Mouse (Mus musculus) erythroblast, embryonic 14.5 days (primary cell): ENCODE data around the gene Ercc8. TPM values are rescaled to one million over a fixed set of nuclear protein-coding genes. Genes with fewer than 3 reads are reported as not detected.

Experiments
- H3K27me3 ChIP-seq: 2 replicates; pipeline ENCODE4 v1.6.1; 2012; ENCODE audit warnings: inconsistent platforms; ENCODE audit not compliant: control insufficient read depth
- H3K36me3 ChIP-seq: 2 replicates; pipeline ENCODE4 v1.6.1; 2012; ENCODE audit warnings: mild to moderate bottlenecking, inconsistent platforms; ENCODE audit not compliant: control insufficient read depth
- H3K4me1 ChIP-seq: 2 replicates; pipeline ENCODE4 v1.6.1; 2012; ENCODE audit warnings: inconsistent platforms; ENCODE audit not compliant: control insufficient read depth
- H3K4me3 ChIP-seq: replicated peaks from 2 replicates; pipeline ENCODE3; 2012; ENCODE audit warnings: moderate library complexity, mild to moderate bottlenecking, inconsistent platforms
- H3K9me3 ChIP-seq: 2 replicates; pipeline ENCODE4 v1.6.1; 2012; ENCODE audit warnings: low read length, inconsistent platforms, mixed read lengths; ENCODE audit not compliant: control insufficient read depth
- GATA1 ChIP-seq: IDR thresholded peaks from 2 replicates; pipeline ENCODE4 v1.6.1; 2012; ENCODE audit warnings: low read length, inconsistent platforms, mixed read lengths
- TAL1 ChIP-seq: IDR thresholded peaks from 3 replicates; pipeline ENCODE4 v1.6.1; 2012; ENCODE audit warnings: low read length, inconsistent platforms, mixed read lengths
- polyA plus RNA-seq: library from polyadenylated mRNA; stranded (reverse); fragments of >175 nt; gene quantifications from 2 replicates; pipeline ENCODE4 v1.2.3, GENCODE M21; 2012

Gene Ercc8
- polyA plus RNA-seq, 1 experiment = 0.19 TPM

DNA sequence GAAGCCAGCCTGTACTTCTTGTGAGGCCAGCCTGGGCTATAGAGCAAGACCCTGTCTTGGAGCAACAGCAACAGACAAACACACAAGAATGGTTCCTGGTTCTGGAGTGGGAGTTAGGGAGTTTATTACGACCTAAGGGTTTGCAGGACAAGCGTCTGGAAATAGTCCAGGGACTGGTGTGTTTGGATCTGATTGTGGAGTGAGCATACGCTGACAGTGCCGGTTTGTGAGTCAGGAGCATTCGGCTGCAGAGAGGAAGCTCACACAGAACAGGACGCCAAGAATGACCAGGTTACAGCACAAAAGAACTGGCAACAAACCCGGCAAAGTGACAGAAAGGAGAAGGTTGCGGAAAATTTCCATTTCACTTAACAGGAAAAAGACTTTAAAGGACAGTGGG lies 12.0 kb downstream of the Ercc8 start:
- TF ChIP-seq TAL1 = no peak
- no peak for TF ChIP-seq GATA1
- H3K4me3 ChIP-seq = no peak overlapping the region
- H3K9me3 ChIP-seq = no peaks in the 10 kb centered on the region
- H3K36me3 ChIP-seq = peaks cover 51% of the 10 kb centered on the region
- no peaks in the 10 kb centered on the region for H3K4me1 ChIP-seq
- no peaks in the 10 kb centered on the region for H3K27me3 ChIP-seq

DNA sequence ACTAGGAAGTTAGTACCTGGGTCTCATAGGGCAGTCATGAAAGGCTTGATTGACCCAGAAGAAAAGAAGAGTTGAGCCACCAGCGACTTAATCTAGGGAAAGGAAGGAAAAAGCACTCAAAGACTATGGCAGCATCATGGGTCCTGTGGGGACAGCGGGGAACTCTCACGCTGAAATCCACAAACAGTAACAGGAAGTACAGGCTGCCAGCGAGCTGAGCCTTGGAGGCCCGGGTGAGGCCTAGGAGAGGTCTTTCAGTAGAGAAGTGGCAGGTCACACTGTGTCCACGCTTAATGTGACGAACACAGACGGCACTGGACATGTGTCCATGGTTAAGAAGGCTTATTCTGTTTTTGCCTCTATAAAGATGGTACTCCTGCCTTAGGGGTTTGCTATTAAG lies 21.1 kb downstream of the Ercc8 start:
- Histone ChIP-seq H3K27me3 (no peaks in the 10 kb centered on the region), H3K4me3 (no peak overlapping the region), H3K9me3 (no peaks in the 10 kb centered on the region), H3K36me3 (peaks cover 76% of the 10 kb centered on the region), H3K4me1 (no peaks in the 10 kb centered on the region)
- TF ChIP-seq GATA1 (no peak), TAL1 (no peak)

DNA sequence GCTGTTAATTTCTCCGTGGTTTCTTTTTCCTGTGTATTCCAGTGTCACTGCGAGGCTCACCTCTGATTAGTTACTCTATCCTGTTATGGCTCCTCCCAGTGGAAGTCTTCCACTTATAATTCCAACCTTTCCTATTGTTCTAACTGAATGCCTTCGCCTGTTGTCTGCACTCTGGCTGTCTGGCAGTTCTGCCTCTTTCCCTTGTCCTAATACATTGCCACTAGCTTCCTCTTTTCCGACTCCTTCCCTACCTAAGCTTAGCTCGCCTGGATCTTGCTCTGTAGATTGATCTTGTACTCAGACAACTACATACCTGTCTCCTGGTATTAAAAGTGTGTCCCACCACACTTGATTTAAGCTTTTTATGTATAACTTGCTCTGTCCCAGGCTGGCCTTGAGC lies 22.3 kb downstream of the Ercc8 start:
- TF ChIP-seq TAL1 = no peak
- H3K27me3 ChIP-seq = no peaks in the 10 kb centered on the region
- H3K4me3 ChIP-seq = no peak overlapping the region
- H3K9me3 ChIP-seq = no peaks in the 10 kb centered on the region
- no peaks in the 10 kb centered on the region for H3K4me1 ChIP-seq
- peaks cover 81% of the 10 kb centered on the region for H3K36me3 ChIP-seq

DNA sequence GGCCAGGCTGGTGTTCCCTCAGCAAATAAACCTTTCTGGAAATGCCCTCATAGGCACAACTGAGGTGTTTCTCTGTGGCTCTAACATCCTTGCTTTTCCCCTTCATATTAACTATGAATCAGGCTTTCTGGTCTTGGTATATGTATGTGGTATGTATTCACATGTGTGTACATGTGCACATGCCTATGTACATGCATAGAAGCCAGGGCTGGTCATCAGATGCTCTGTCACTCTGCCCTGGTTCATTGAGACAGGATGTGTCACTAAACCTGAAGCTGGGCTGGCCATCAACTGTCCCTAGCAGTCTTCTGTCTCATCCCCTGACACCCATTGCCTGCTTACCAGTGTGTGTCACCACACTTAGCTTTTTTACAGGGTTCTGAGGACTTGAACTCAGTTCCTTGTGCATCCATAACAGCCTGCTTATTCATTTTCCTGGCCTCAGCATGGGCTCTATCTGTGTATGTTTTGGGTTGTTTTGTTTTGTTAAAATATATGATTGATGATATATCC lies 26.3 kb downstream of the Ercc8 start:
- TF ChIP-seq TAL1 (no peak), GATA1 (no peak)
- Histone ChIP-seq H3K4me3 (no peak overlapping the region), H3K36me3 (peaks cover 72% of the 10 kb centered on the region), H3K9me3 (no peaks in the 10 kb centered on the region), H3K27me3 (no peaks in the 10 kb centered on the region), H3K4me1 (no peaks in the 10 kb centered on the region)

DNA sequence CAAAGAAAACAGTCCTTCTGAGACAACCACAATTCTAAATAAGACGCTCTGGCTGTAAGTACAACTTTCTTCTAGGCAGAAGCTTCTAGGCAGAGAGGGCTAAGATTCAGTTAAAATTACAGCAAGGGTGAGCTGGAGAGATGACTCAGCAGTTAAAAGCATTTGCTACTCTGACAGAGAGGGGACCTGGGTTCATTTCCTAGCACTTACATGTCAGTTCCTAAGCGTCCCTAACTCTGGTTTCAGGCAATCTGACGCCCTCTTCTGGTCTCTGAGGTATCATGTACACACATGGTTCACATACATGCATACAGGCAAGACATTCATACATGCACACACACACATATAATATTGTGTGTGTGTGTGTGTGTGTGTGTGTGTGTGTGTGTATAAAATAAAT lies 27.0 kb downstream of the Ercc8 start:
- no peak for TF ChIP-seq TAL1
- TF ChIP-seq GATA1 = no peak
- peaks cover 72% of the 10 kb centered on the region for H3K36me3 ChIP-seq
- no peaks in the 10 kb centered on the region for H3K4me1 ChIP-seq

DNA sequence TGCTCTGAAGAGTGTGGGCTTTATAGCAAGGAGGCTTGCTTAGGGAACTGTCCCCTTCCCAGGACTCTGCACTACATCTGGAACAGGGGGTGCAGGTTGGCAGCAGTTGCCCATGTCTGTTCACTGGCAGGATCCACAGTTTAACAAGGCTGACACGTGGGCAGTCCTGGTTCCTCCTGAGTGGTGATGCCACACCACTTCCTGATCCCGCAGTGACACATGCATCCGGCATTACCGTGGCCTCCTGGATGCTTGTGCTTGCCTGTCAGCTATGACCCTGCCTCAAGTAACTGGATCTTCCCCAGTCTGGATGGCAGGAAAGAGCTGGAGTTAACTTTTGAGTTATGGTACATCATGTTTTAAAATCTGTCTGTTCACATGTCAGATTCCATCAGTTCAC lies 29.5 kb downstream of the Ercc8 start:
- no peaks in the 10 kb centered on the region for H3K27me3 ChIP-seq
- no peak overlapping the region for H3K4me3 ChIP-seq
- no peaks in the 10 kb centered on the region for H3K9me3 ChIP-seq
- no peaks in the 10 kb centered on the region for H3K4me1 ChIP-seq
- H3K36me3 ChIP-seq = peaks cover 53% of the 10 kb centered on the region
- TF ChIP-seq GATA1 = no peak
- TF ChIP-seq TAL1 = no peak

More for the DNA sequence above, 27.0 kb downstream of the Ercc8 start:
- Histone ChIP-seq H3K27me3 (no peaks in the 10 kb centered on the region), H3K9me3 (no peaks in the 10 kb centered on the region), H3K4me3 (no peak overlapping the region)

DNA sequence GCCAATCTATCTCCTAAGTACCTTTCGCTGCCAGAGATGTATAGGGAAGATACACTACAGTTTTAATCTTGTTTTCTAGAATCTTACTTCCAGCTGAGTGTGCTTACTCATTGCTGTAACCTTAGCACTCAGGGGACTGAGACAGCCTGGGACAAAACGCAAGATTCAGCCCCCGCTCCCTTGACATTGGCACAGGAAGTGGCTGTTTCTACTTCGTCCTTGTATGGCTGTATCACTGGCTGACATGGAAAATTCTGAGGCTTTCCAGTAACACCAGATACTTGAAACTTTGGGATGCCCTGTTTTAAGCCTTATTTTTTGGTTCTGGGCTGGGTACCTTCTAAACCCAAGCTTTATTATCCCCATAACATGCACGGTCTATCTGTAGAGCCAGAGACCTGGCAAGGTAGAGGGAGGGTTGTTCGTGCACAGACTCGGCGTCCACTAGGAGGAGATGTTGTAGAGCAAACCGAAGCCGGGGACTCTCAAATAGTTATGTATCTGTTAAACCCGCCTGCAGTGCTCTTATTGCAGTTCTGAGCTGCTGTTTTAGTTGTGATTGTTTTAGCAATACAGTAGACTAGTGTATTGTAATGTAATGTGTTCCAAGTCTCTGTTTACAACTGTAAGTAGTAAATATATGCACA lies 32.7 kb downstream of the Ercc8 start:
- H3K36me3 ChIP-seq = peaks cover 56% of the 10 kb centered on the region
- H3K27me3 ChIP-seq = no peaks in the 10 kb centered on the region
- H3K4me3 ChIP-seq = no peak overlapping the region
- no peaks in the 10 kb centered on the region for H3K9me3 ChIP-seq
- no peaks in the 10 kb centered on the region for H3K4me1 ChIP-seq
- TF ChIP-seq TAL1 (no peak), GATA1 (no peak)

DNA sequence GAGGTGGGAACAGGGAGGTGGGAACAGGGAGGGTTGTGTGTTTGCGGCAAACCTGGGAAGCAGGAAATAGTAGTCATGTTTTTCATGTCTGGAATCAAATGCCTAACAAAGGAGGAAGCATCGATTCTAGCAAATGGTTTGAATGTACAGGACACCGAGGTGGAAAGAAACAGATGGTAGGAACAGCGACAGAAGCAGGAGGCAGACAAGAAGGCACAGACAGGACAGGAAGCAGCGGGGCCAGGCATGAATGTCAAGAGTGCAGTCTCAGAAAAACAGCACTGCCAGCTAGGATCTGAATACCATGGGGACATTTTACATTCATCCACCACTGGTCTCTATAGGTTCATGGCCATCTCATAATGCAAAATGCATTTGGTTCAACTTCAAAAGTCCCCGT lies 36.9 kb downstream of the Ercc8 start:
- Histone ChIP-seq H3K27me3 (no peaks in the 10 kb centered on the region), H3K4me1 (no peaks in the 10 kb centered on the region), H3K36me3 (peaks cover 34% of the 10 kb centered on the region), H3K4me3 (no peak overlapping the region), H3K9me3 (no peaks in the 10 kb centered on the region)
- no peak for TF ChIP-seq TAL1
- TF ChIP-seq GATA1 = no peak

DNA sequence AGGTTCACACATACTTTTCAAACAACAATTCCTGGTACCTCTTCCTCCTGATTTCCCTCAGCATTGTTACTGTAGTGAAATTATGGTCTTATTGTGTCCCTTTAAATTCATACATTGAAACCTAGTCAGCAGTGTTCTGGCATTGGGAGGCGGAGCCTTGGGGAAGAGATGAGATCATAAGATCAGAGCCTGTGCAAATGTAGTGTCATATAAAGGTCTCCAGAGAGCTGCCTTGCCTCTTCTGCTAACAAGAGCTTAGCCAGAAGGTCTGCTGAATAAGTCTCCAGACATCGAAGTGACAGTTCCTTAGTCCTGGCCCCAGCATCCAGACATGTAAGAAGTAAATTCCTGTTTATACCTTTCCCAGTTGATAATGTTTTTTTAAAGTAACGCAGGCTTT lies 46.3 kb downstream of the Ercc8 start:
- H3K27me3 ChIP-seq = no peaks in the 10 kb centered on the region
- no peaks in the 10 kb centered on the region for H3K4me1 ChIP-seq
- H3K36me3 ChIP-seq = no peaks in the 10 kb centered on the region
- no peak for TF ChIP-seq GATA1
- TF ChIP-seq TAL1 = no peak
- H3K4me3 ChIP-seq = no peak overlapping the region
- H3K9me3 ChIP-seq = no peaks in the 10 kb centered on the region

DNA sequence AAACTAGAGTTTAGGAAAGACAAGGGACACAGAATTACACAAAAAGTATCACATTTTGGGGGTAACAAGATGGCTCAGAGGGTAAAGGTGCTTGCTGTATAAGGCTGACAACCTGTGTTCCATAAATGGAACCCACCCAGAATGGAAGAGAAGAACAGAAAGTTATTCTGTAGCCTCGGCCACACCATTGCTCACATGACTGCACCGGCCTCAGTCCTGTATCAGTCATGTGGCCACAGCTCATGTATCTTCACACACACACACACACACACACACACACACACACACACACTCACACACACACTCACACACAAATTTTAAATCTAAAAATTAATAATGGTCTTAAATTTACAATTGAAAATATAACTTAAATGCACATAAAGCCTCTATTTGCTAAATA lies 48.9 kb downstream of the Ercc8 start:
- H3K4me3 ChIP-seq = no peak overlapping the region
- H3K9me3 ChIP-seq = no peaks in the 10 kb centered on the region
- no peaks in the 10 kb centered on the region for H3K36me3 ChIP-seq
- H3K4me1 ChIP-seq = peaks cover 3% of the 10 kb centered on the region
- peaks cover 2% of the 10 kb centered on the region for H3K27me3 ChIP-seq
- TF ChIP-seq TAL1 (no peak), GATA1 (no peak)
